Mouse (Mus musculus) CH12.LX (cell line): ENCODE results near the gene Bach2. TPM values are rescaled to one million over a fixed set of nuclear protein-coding genes. Genes with fewer than 3 reads are reported as not detected.

Experiments used
- DNase-seq: peaks from one replicate; pipeline ENCODE4 v3.0.0-alpha.2; 2013; ENCODE audit errors: extremely low read depth
- H3K27ac ChIP-seq: 2 replicates; pipeline ENCODE4 v1.5.1; 2012; ENCODE audit warnings: low read depth, mild to moderate bottlenecking, control low read depth, moderate library complexity; ENCODE audit not compliant: insufficient read depth
- H3K27me3 ChIP-seq: replicated peaks from 2 replicates; pipeline ENCODE3; 2012; ENCODE audit warnings: inconsistent platforms
- H3K36me3 ChIP-seq, 2 experiments: replicated peaks in 1 of 2; 2 replicates each; pipeline versions ENCODE3 to v1.6.1; 2012; ENCODE audit warnings: inconsistent platforms in 1 of 2, low read length in 1 of 2, mild to moderate bottlenecking in 1 of 2, mixed read lengths in 1 of 2, moderate library complexity in 1 of 2; ENCODE audit not compliant: control insufficient read depth in 1 of 2, insufficient read depth in 1 of 2
- H3K4me1 ChIP-seq, 2 experiments: 2 replicates each; pipeline ENCODE4 v1.6.1; 2012; ENCODE audit warnings: inconsistent platforms in 1 of 2, moderate library complexity in 1 of 2; ENCODE audit not compliant: insufficient read depth in 2 of 2, control insufficient read depth in 1 of 2
- H3K4me2 ChIP-seq: 2 replicates; pipeline ENCODE4 v1.6.1; 2012; ENCODE audit warnings: low read depth, mild to moderate bottlenecking, control low read depth; ENCODE audit not compliant: poor library complexity, insufficient read depth, severe bottlenecking
- H3K4me3 ChIP-seq, 3 experiments: fragments of 150-350 bp in 1 of 3; sonication (generic) in 1 of 3; replicated peaks in 1 of 3; 2 replicates each; pipeline versions ENCODE3 to v1.5.1; 2011 to 2012; ENCODE audit warnings: low read depth in 2 of 3, low read length in 2 of 3, mild to moderate bottlenecking in 2 of 3, moderate library complexity in 2 of 3, control low read depth in 1 of 3, improper control_type of control experiment in 1 of 3, inconsistent platforms in 1 of 3, mixed read lengths in 1 of 3; ENCODE audit not compliant: poor library complexity in 1 of 3
- H3K79me2 ChIP-seq: replicated peaks from 2 replicates; pipeline ENCODE4 v1.6.1; 2012; ENCODE audit warnings: mild to moderate bottlenecking, moderate library complexity; ENCODE audit not compliant: control insufficient read depth, poor library complexity, insufficient read depth, severe bottlenecking; ENCODE audit errors: extremely low read depth
- H3K9ac ChIP-seq: 2 replicates; pipeline ENCODE4 v1.6.1; 2012; ENCODE audit warnings: low read depth, mild to moderate bottlenecking, control low read depth, moderate library complexity; ENCODE audit not compliant: insufficient read depth
- H3K9me3 ChIP-seq: replicated peaks from 2 replicates; pipeline ENCODE3; 2012; ENCODE audit warnings: low read length, inconsistent platforms, mixed read lengths
- BHLHE40 ChIP-seq: IDR thresholded peaks from 2 replicates; pipeline ENCODE4 v1.6.1; 2011; ENCODE audit warnings: mild to moderate bottlenecking, low read depth, low read length, improper control_type of control experiment
- CHD1 ChIP-seq: IDR thresholded peaks from 2 replicates; pipeline ENCODE4 v1.6.1; 2012; ENCODE audit warnings: low read depth, low read length, improper control_type of control experiment, inconsistent platforms
- CTCF ChIP-seq, 2 experiments: IDR thresholded peaks in 1 of 2; conservative IDR thresholded peaks in 1 of 2; 2 replicates each; pipeline ENCODE4 v1.5.1; 2011 to 2012; ENCODE audit warnings: low read depth in 2 of 2, low read length in 2 of 2, improper control_type of control experiment in 1 of 2, inconsistent platforms in 1 of 2, mild to moderate bottlenecking in 1 of 2, moderate library complexity in 1 of 2
- ELF1 ChIP-seq: IDR thresholded peaks from 2 replicates; pipeline ENCODE4 v1.6.1; 2014; ENCODE audit warnings: low read depth, mild to moderate bottlenecking, inconsistent platforms, low read length, improper control_type of control experiment
- IRF4 ChIP-seq: IDR thresholded peaks from 2 replicates; pipeline ENCODE4 v1.6.1; 2014; ENCODE audit warnings: low read depth, mild to moderate bottlenecking, inconsistent platforms, low read length, improper control_type of control experiment
- JUN ChIP-seq: IDR thresholded peaks from 2 replicates; pipeline ENCODE4 v1.6.1; 2011; ENCODE audit warnings: low read depth, mild to moderate bottlenecking, low read length, improper control_type of control experiment, moderate library complexity; ENCODE audit not compliant: insufficient read depth
- KAT2A ChIP-seq: IDR thresholded peaks from 2 replicates; pipeline ENCODE4 v1.6.1; 2012; ENCODE audit warnings: low read length, improper control_type of control experiment, inconsistent platforms; ENCODE audit not compliant: insufficient replicate concordance
- MAX ChIP-seq: IDR thresholded peaks from 2 replicates; pipeline ENCODE4 v1.6.1; 2011; ENCODE audit warnings: low read length, improper control_type of control experiment
- MAZ ChIP-seq: IDR thresholded peaks from 2 replicates; pipeline ENCODE4 v1.6.1; 2012; ENCODE audit warnings: low read depth, mild to moderate bottlenecking, inconsistent platforms, low read length, improper control_type of control experiment, moderate library complexity
- MEF2A ChIP-seq: IDR thresholded peaks from 2 replicates; pipeline ENCODE4 v1.6.1; 2014; ENCODE audit warnings: low read depth, mild to moderate bottlenecking, inconsistent platforms, low read length, improper control_type of control experiment, borderline replicate concordance
- NRF1 ChIP-seq: IDR thresholded peaks from 2 replicates; pipeline ENCODE4 v1.6.1; 2014; ENCODE audit warnings: low read depth, mild to moderate bottlenecking, inconsistent platforms, low read length, improper control_type of control experiment, moderate library complexity
- PAX5 ChIP-seq: IDR thresholded peaks from 2 replicates; pipeline ENCODE4 v1.6.1; 2012; ENCODE audit warnings: low read length, inconsistent platforms, mixed read lengths
- RAD21 ChIP-seq: IDR thresholded peaks from 2 replicates; pipeline ENCODE4 v1.6.1; 2011; ENCODE audit warnings: low read depth, mild to moderate bottlenecking, low read length, improper control_type of control experiment, moderate library complexity
- SIN3A ChIP-seq: IDR thresholded peaks from 2 replicates; pipeline ENCODE4 v1.6.1; 2012; ENCODE audit warnings: low read length, improper control_type of control experiment, inconsistent platforms
- SMC3 ChIP-seq: IDR thresholded peaks from 2 replicates; pipeline ENCODE4 v1.6.1; 2011; ENCODE audit warnings: low read depth, low read length, improper control_type of control experiment
- TCF12 ChIP-seq: IDR thresholded peaks from 2 replicates; pipeline ENCODE4 v1.6.1; 2014; ENCODE audit warnings: low read depth, mild to moderate bottlenecking, inconsistent platforms, low read length, improper control_type of control experiment
- UBTF ChIP-seq: IDR thresholded peaks from 2 replicates; pipeline ENCODE4 v1.6.1; 2012; ENCODE audit warnings: low read depth, mild to moderate bottlenecking, inconsistent platforms, low read length, improper control_type of control experiment, moderate library complexity
- USF1 ChIP-seq: IDR thresholded peaks from 2 replicates; pipeline ENCODE4 v1.6.1; 2014; ENCODE audit warnings: low read depth, mild to moderate bottlenecking, inconsistent platforms, low read length, improper control_type of control experiment
- USF2 ChIP-seq: conservative IDR thresholded peaks from 2 replicates; pipeline ENCODE4 v1.6.1; 2011; ENCODE audit warnings: low read depth, low read length, improper control_type of control experiment
- ZC3H11A ChIP-seq: IDR thresholded peaks from 2 replicates; pipeline ENCODE4 v1.6.1; 2012; ENCODE audit warnings: low read depth, mild to moderate bottlenecking, inconsistent platforms, low read length, improper control_type of control experiment
- ZNF384 ChIP-seq: IDR thresholded peaks from 2 replicates; pipeline ENCODE4 v1.6.1; 2012; ENCODE audit warnings: low read depth, low read length, improper control_type of control experiment, inconsistent platforms
- dilution Hi-C: fragments of 300-500 bp; cut with MboI; formaldehyde crosslinking; loops from 2 replicates; pipeline ENCODE4 v1.14.3; 2020; ENCODE audit warnings: low sequenced_read_pairs; ENCODE audit not compliant: extremely low pct_unique_long_range_greater_than_20kb, extremely low pct_ligation_motif_present
- in situ Hi-C: fragments of 300-500 bp; cut with MboI; formaldehyde crosslinking; loops from 3 replicates; pipeline ENCODE4 v1.14.3; 2019; ENCODE audit warnings: low sequenced_read_pairs, low pct_ligation_motif_present, low pct_unique_long_range_greater_than_20kb, mixed read lengths
- polyA plus RNA-seq: library from polyadenylated mRNA; unstranded; fragments of >175 nt; gene quantifications from 2 replicates; pipeline ENCODE4 v1.2.1, GENCODE M21; 2012; ENCODE audit warnings: low read depth; ENCODE audit not compliant: insufficient read length
- total RNA-seq, 2 experiments: library from RNA; depleted of rRNA; stranded (reverse); fragments of 300-350 nt in 1 of 2; fragments of >200 nt in 1 of 2; gene quantifications; 2 replicates each; pipeline ENCODE4 v1.2.3; 2012 to 2014

The Bach2 gene
- total and polyA plus RNA-seq, 3 experiments, result 0.11 TPM; not detected in 2

DNA sequence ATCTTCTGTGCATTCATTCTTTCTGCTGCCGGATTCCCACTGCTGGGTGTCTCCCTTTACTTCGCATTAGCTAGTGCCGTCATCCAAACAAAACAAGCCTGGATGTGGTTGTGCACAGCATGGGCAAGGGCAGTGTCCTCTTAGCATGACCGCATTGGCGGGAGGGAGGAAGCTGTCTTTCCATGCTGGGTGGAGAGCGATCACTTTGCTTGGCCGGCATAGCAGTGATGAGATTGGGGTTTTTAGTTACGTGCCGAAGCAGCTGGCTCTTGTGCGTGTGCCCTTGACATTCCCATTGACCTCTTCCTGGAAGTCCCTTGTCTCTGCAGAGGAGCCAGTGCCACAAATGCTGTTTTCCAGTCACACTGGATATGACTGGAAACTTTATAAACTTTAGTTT, 147.7 kb downstream of the Bach2 start:
- Histone ChIP-seq H3K36me3 (no peaks in the 10 kb centered on the region), H3K79me2 (no peaks in the 10 kb centered on the region), H3K4me3 (no peak overlapping the region)
- TF ChIP-seq JUN (no peak), MAZ (no peak), UBTF (no peak), TCF12 (no peak), KAT2A (no peak), IRF4 (no peak), BHLHE40 (no peak), SMC3 (no peak), ZC3H11A (no peak), ELF1 (no peak), ZNF384 (no peak), CHD1 (no peak), PAX5 (no peak), CTCF (conservative IDR thresholded peaks at IDR 0.05 in 1 of 2, IDR thresholded peaks at IDR 0.05 in 1 of 2; ENCODE audit: low read depth in 2 of 2, low read length in 2 of 2) (no peak), RAD21 (no peak), NRF1 (no peak), USF1 (no peak), MEF2A (no peak), SIN3A (no peak), USF2 (no peak)
- TF ChIP-seq, all 38 proteins: peak for 0
- Histone ChIP-seq H3K27ac (no peak overlapping the region), H3K9ac (no peak overlapping the region), H3K27me3 (peaks cover 2% of the 10 kb centered on the region), H3K9me3 (no peaks in the 10 kb centered on the region), H3K4me1 (peaks cover 8 to 28% of the 10 kb centered on the region in 2 experiments; a peak in 3 of 4 replicates), H3K4me2 (no peak overlapping the region)
- no peak for DNase-seq
- dilution Hi-C loops, result no loop called here
- in situ Hi-C loops, result no loop called here

- Histone ChIP-seq H3K27me3 (peaks cover 2% of the 10 kb centered on the region), H3K4me3 (no peak overlapping the region), H3K4me1 (peaks cover 10 to 30% of the 10 kb centered on the region in 2 experiments; a peak in 3 of 4 replicates), H3K9ac (no peak overlapping the region), H3K36me3 (no peaks in the 10 kb centered on the region), H3K79me2 (no peaks in the 10 kb centered on the region), H3K4me2 (no peak overlapping the region), H3K9me3 (no peaks in the 10 kb centered on the region), H3K27ac (no peak overlapping the region)
- in situ Hi-C loops (no loop called here), dilution Hi-C loops (no loop called here)
- TF ChIP-seq USF1 (no peak), SIN3A (no peak), MAX (no peak)
- DNase-seq, result no peak
These were observed 148.3 kb downstream of the Bach2 start for GRCm38 (mm10) chr4:32386931-32387330.
